ENCODE assay signal across 8 mouse cellular contexts in the genomic region with DNA sequence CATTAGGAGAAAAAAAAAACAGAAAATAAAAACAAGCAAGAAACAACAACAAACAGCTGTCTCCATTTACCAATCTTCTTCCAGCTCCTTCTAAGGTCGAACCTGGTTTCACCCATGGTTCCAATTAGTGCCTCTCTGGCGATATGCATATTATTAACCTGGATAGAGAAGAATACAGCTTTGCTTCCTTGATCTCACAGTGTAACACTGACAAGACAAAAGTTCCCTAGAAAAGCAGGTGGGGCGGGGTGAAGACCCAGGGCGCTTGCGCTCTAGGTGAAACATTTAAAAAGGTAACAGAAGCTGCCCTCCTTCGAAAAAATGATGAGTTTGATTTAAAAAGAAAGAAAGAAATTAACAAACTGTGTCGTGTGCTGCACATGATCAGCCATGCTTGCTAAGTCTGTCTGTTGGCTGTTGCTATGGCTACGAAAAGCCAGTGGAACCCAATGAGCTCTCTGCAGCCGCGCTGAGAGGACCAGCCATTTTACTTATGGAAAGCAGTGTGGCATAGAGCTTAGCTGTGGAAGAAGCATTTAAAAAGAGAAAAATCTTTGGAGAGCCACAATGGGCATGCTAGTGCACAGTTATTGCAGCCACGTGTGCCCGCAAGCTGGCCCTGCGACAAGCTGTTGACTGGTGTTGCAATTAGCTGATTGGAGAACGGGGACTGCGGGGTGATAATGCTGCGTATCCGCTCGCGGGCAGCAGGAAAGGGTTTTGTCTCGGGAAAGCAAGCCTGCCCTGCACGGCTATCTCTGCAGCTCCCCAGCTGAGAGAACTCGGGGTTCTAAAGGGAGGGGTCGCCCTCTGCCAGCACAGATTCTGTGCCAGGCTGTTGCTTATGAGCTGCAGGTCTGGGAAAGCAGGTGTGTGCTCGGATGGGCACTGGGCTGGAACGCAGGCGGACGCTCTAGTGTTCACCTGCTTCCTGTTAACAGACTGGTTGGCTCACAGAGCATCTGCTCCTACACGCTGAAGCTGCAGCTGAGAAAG.
DNase-seq lines count a peak whose midpoint lies in the region; ATAC-seq and TF ChIP-seq lines count a peak whose summit lies in the region.

No protein-coding gene starts in this region.

- no peaks in the 10 kb centered on the region for H3K36me3 ChIP-seq in limb, embryonic 12.5 days
- H3K36me3 ChIP-seq in midbrain, embryonic 15.5 days (replicated peaks): no peaks in the 10 kb centered on the region
- H3K36me3 ChIP-seq in stomach, embryonic 14.5 days (ENCODE audit: control insufficient read depth, insufficient read depth, low read length): no peaks in the 10 kb centered on the region

- H3K27ac ChIP-seq in cortical plate, adult 2 months (ENCODE audit: insufficient read depth, low read length): peak overlapping the region; percentile 26
- peak overlapping the region; percentile 91 for H3K27ac ChIP-seq in limb, embryonic 12.5 days
- H3K27ac ChIP-seq in midbrain, embryonic 15.5 days: peak overlapping the region; percentile 97
- peak overlapping the region; percentile 70 for H3K27ac ChIP-seq in stomach, embryonic 14.5 days (ENCODE audit: low read length)

- 1% methylated on average over 28 of the region's 28 CpGs for WGBS in limb, embryonic 12.5 days
- WGBS in midbrain, embryonic 15.5 days: under 1% methylated on average over 28 of the region's 28 CpGs
- WGBS in stomach, embryonic 14.5 days: 1% methylated on average over 28 of the region's 28 CpGs

- H3K4me1 ChIP-seq in cortical plate, adult 2 months (ENCODE audit: control insufficient read depth, insufficient read depth, low read length): no peaks in the 10 kb centered on the region
- peaks cover 6% of the 10 kb centered on the region; the same call in 1 of the 2 replicates for H3K4me1 ChIP-seq in limb, embryonic 12.5 days (replicated peaks)
- H3K4me1 ChIP-seq in midbrain, embryonic 15.5 days: peaks cover 37% of the 10 kb centered on the region
- H3K4me1 ChIP-seq in stomach, embryonic 14.5 days (ENCODE audit: control insufficient read depth, insufficient read depth, low read length): no peaks in the 10 kb centered on the region

- H3K9ac ChIP-seq in limb, embryonic 12.5 days (replicated peaks): peak overlapping the region; percentile 65
- peak overlapping the region; percentile 82 for H3K9ac ChIP-seq in midbrain, embryonic 15.5 days
- peak overlapping the region; percentile 56 for H3K9ac ChIP-seq in stomach, embryonic 14.5 days (replicated peaks; ENCODE audit: low read depth, low read length)

- no peaks in the 10 kb centered on the region for H3K9me3 ChIP-seq in limb, embryonic 12.5 days
- H3K9me3 ChIP-seq in midbrain, embryonic 15.5 days: no peaks in the 10 kb centered on the region
- no peaks in the 10 kb centered on the region for H3K9me3 ChIP-seq in stomach, embryonic 14.5 days (ENCODE audit: control insufficient read depth, low read depth, low read length)

- no peak for TF ChIP-seq CTCF in cortical plate, adult 2 months (IDR thresholded peaks at IDR 0.05; ENCODE audit: extremely low read depth, insufficient read depth, low read length)

- TF ChIP-seq POLR2A in cortical plate, adult 2 months (IDR thresholded peaks at IDR 0.05; ENCODE audit: extremely low read depth, insufficient read depth, low read length): peak; percentile 87

- peak overlapping the region; percentile 80 for H3K4me3 ChIP-seq in cortical plate, adult 2 months (ENCODE audit: insufficient read depth, low read length)
- H3K4me3 ChIP-seq in limb, embryonic 12.5 days (replicated peaks): peak overlapping the region; percentile 61
- H3K4me3 ChIP-seq in midbrain, embryonic 15.5 days: peak overlapping the region; percentile 73
- peak overlapping the region; percentile 58 for H3K4me3 ChIP-seq in stomach, embryonic 14.5 days (ENCODE audit: low read depth, low read length)

- H3K4me2 ChIP-seq in limb, embryonic 12.5 days: peak overlapping the region; percentile 85
- H3K4me2 ChIP-seq in midbrain, embryonic 15.5 days: peak overlapping the region; percentile 61
- peak overlapping the region; percentile 76 for H3K4me2 ChIP-seq in stomach, embryonic 14.5 days (replicated peaks; ENCODE audit: low read depth, low read length)

- peak; percentile 85 for ATAC-seq in limb, embryonic 12.5 days (ENCODE audit: insufficient number of reproducible peaks, insufficient read depth, low FRiP score, low TSS enrichment, low read depth)
- peak; percentile 96 for ATAC-seq in midbrain, embryonic 15.5 days (replicated peaks)
- ATAC-seq in stomach, embryonic 14.5 days (ENCODE audit: insufficient number of reproducible peaks, insufficient read depth, low FRiP score, low read depth): peak; percentile 91

- H3K27me3 ChIP-seq in limb, embryonic 12.5 days: no peaks in the 10 kb centered on the region
- H3K27me3 ChIP-seq in midbrain, embryonic 15.5 days (replicated peaks): no peaks in the 10 kb centered on the region
- no peaks in the 10 kb centered on the region for H3K27me3 ChIP-seq in stomach, embryonic 14.5 days (ENCODE audit: control insufficient read depth, insufficient read depth, low read length)

- DNase-seq in gastrocnemius, adult 18-20 months (ENCODE audit: low spot score): peak; percentile 15
- DNase-seq in gastrocnemius, adult 8-10 months (ENCODE audit: low spot score in 2 of 2): no peak
- DNase-seq in heart, adult 8-10 months (ENCODE audit: low spot score): peak; percentile 40
- DNase-seq in kidney, adult 9 months: peak; percentile 70

Comparison
In these comparisons a context has a peak if more than half of its experiments do, and no peak if none do; other contexts are left out.
1. DNase-seq: peak in gastrocnemius, adult 18-20 months (single experiment), heart, adult 8-10 months (single experiment) and kidney, adult 9 months (single experiment); none in gastrocnemius, adult 8-10 months (0 of 2).
2. H3K27ac ChIP-seq: peak in every context shown above with its lines; median percentile 97 in midbrain, embryonic 15.5 days; 91 in limb, embryonic 12.5 days; 70 in stomach, embryonic 14.5 days; 26 in cortical plate, adult 2 months.
3. Peak in every context shown above with its lines, with median percentiles within 50 percentile points of each other: H3K4me3 ChIP-seq, ATAC-seq, H3K4me2 ChIP-seq and H3K9ac ChIP-seq.